Mouse (Mus musculus) liver, embryonic 14.5 days (tissue): ENCODE results near the gene Tmem82. TPM values are rescaled to one million over a fixed set of nuclear protein-coding genes. Genes with fewer than 3 reads are reported as not detected.

Experiments used
- ATAC-seq: fragments of 200-750 bp; cut with Nextera tagmentation; 2 replicates; pipeline ENCODE4 v1.8.0; 2017; ENCODE audit warnings: moderate number of reproducible peaks, mild to moderate bottlenecking, moderate library complexity; ENCODE audit not compliant: insufficient read depth
- DNase-seq, 3 experiments: peaks; one replicate each; pipeline ENCODE4 v3.0.0-alpha.2; 2012 to 2013; ENCODE audit warnings: low read depth in 3 of 3, low spot score in 3 of 3
- H3K27ac ChIP-seq: fragments of 300-500 bp; sonication (generic); 2 replicates; pipeline ENCODE4 v1.5.1; 2014; ENCODE audit warnings: moderate library complexity, mild to moderate bottlenecking, control low read depth, inconsistent platforms
- H3K27me3 ChIP-seq: fragments of 300-500 bp; sonication (generic); 2 replicates; pipeline ENCODE4 v1.6.1; 2014; ENCODE audit warnings: mild to moderate bottlenecking, low read length, moderate library complexity; ENCODE audit not compliant: control insufficient read depth, insufficient read depth
- H3K36me3 ChIP-seq: fragments of 300-500 bp; sonication (generic); replicated peaks from 2 replicates; pipeline ENCODE4 v1.6.1; 2014; ENCODE audit warnings: low read depth; ENCODE audit not compliant: control insufficient read depth, insufficient read depth
- H3K4me1 ChIP-seq, 2 experiments: fragments of 200-500 bp in 1 of 2; fragments of 300-500 bp in 1 of 2; sonication (generic) in 1 of 2; replicated peaks; 2 replicates each; pipeline ENCODE4 v1.6.1; 2012 to 2014; ENCODE audit warnings: antibody characterized with exemption in 1 of 2, inconsistent platforms in 1 of 2, low read length in 1 of 2; ENCODE audit not compliant: control insufficient read depth in 2 of 2, insufficient read depth in 2 of 2
- H3K4me2 ChIP-seq: fragments of 300-500 bp; sonication (generic); 2 replicates; pipeline ENCODE4 v1.6.1; 2014; ENCODE audit warnings: low read depth, mild to moderate bottlenecking, control low read depth, moderate library complexity
- H3K4me3 ChIP-seq, 2 experiments: fragments of 200-500 bp in 1 of 2; fragments of 300-500 bp in 1 of 2; sonication (generic) in 1 of 2; 2 replicates each; pipeline ENCODE4 v1.5.1; 2012 to 2014; ENCODE audit warnings: low read depth in 2 of 2, low read length in 2 of 2, mild to moderate bottlenecking in 2 of 2, control low read depth in 1 of 2, inconsistent platforms in 1 of 2, moderate library complexity in 1 of 2; ENCODE audit not compliant: insufficient read depth in 1 of 2
- H3K9ac ChIP-seq: fragments of 300-500 bp; sonication (generic); replicated peaks from 2 replicates; pipeline ENCODE4 v1.6.1; 2014; ENCODE audit warnings: mild to moderate bottlenecking, control low read depth, moderate library complexity
- H3K9me3 ChIP-seq: fragments of 300-500 bp; sonication (generic); 2 replicates; pipeline ENCODE4 v1.6.1; 2016; ENCODE audit warnings: low read length, mixed read lengths; ENCODE audit not compliant: control insufficient read depth
- CTCF ChIP-seq: IDR thresholded peaks from 2 replicates; pipeline ENCODE4 v1.5.1; 2016; ENCODE audit warnings: antibody characterized with exemption, low read depth, control low read depth
- EP300 ChIP-seq: IDR thresholded peaks from 2 replicates; pipeline ENCODE4 v1.6.1; 2016; ENCODE audit warnings: antibody characterized with exemption, low read depth
- WGBS: fragments of 180-500 bp; shearing (Covaris S2); extraction: QIAGEN DNeasy Blood & Tissue Kit; methylation state at CpG from one replicate; pipeline ENCODE4 v1.1.7; 2014; ENCODE audit not compliant: insufficient replicate concordance; 5-methylcytosine and 5-hydroxymethylcytosine counted together
- polyA plus RNA-seq, 2 experiments: library from polyadenylated mRNA; depleted of rRNA in 1 of 2; stranded (reverse) in 1 of 2; unstranded in 1 of 2; fragments of >200 nt; fragmentation: Nextera tagmentation in 1 of 2; extraction: Ambion mirVana in 1 of 2; gene quantifications; 2 replicates each; pipeline versions ENCODE4 v1.2.1 to v1.2.3; 2012 to 2014

The Tmem82 gene
- polyA plus RNA-seq, 2 experiments, result 2.1 to 2.2 TPM

- H3K4me3 ChIP-seq, result no peak overlapping the region
- no peak overlapping the region for H3K9ac ChIP-seq
- H3K27ac ChIP-seq, result no peak overlapping the region
- no peaks in the 10 kb centered on the region for H3K4me1 ChIP-seq
- no peaks in the 10 kb centered on the region for H3K9me3 ChIP-seq
- no peaks in the 10 kb centered on the region for H3K36me3 ChIP-seq
- no peak for DNase-seq
- no peak overlapping the region for H3K4me2 ChIP-seq
- 61% methylated on average over 5 of the region's 5 CpGs for WGBS
- TF ChIP-seq EP300 (no peak), CTCF (no peak)
- no peak for ATAC-seq
- H3K27me3 ChIP-seq, result peaks cover 2% of the 10 kb centered on the region
These were observed 13.0 kb downstream of the Tmem82 start for GRCm38 (mm10) chr4:141605421-141605820.

GRCm38 (mm10) chr4:141604493-141604892, 13.9 kb downstream of the Tmem82 start:
- Histone ChIP-seq H3K27me3 (peaks cover 11% of the 10 kb centered on the region), H3K9me3 (no peaks in the 10 kb centered on the region), H3K27ac (no peak overlapping the region), H3K9ac (no peak overlapping the region), H3K4me2 (no peak overlapping the region), H3K4me1 (no peaks in the 10 kb centered on the region), H3K36me3 (no peaks in the 10 kb centered on the region), H3K4me3 (no peak overlapping the region)
- ATAC-seq (no peak), DNase-seq (no peak)
- TF ChIP-seq CTCF (no peak), EP300 (no peak)
- WGBS, result 62% methylated on average over 8 of the region's 8 CpGs

GRCm38 (mm10) chr4:141603921-141604320, 14.5 kb downstream of the Tmem82 start:
- Histone ChIP-seq H3K4me1 (no peaks in the 10 kb centered on the region), H3K9me3 (no peaks in the 10 kb centered on the region), H3K4me3 (no peak overlapping the region), H3K9ac (no peak overlapping the region), H3K36me3 (no peaks in the 10 kb centered on the region), H3K4me2 (no peak overlapping the region), H3K27ac (no peak overlapping the region), H3K27me3 (peaks cover 17% of the 10 kb centered on the region)
- ATAC-seq (no peak), DNase-seq (no peak)
- WGBS, result 54% methylated on average over 4 of the region's 4 CpGs
- TF ChIP-seq EP300 (no peak), CTCF (no peak)

GRCm38 (mm10) chr4:141602523-141603223, 15.8 kb downstream of the Tmem82 start:
- no peaks in the 10 kb centered on the region for H3K4me1 ChIP-seq
- TF ChIP-seq CTCF (no peak), EP300 (no peak)
- 49% methylated on average over 11 of the region's 11 CpGs for WGBS
- no peaks in the 10 kb centered on the region for H3K9me3 ChIP-seq
- H3K9ac ChIP-seq, result no peak overlapping the region
- ATAC-seq (no peak), DNase-seq (no peak)
- no peak overlapping the region for H3K27ac ChIP-seq
- H3K36me3 ChIP-seq, result no peaks in the 10 kb centered on the region
- peaks cover 29% of the 10 kb centered on the region for H3K27me3 ChIP-seq
- no peak overlapping the region for H3K4me2 ChIP-seq
- no peak overlapping the region for H3K4me3 ChIP-seq

- DNase-seq, result no peak
- 56% methylated on average over 12 of the region's 12 CpGs for WGBS
- no peak for ATAC-seq
- Histone ChIP-seq H3K4me1 (no peaks in the 10 kb centered on the region), H3K36me3 (no peaks in the 10 kb centered on the region), H3K9ac (no peak overlapping the region), H3K27me3 (peaks cover 34% of the 10 kb centered on the region), H3K4me3 (no peak overlapping the region), H3K27ac (no peak overlapping the region), H3K4me2 (no peak overlapping the region), H3K9me3 (no peaks in the 10 kb centered on the region)
- peak; percentile 15; the same call in 1 of the 2 replicates for TF ChIP-seq CTCF
- no peak for TF ChIP-seq EP300
These were observed 17.1 kb downstream of the Tmem82 start for GRCm38 (mm10) chr4:141601148-141601862.
